Comparison of ENCODE assay signal across 8 mouse cellular contexts in genomic region chr5:21784161-21785052, GRCm38 (mm10). TPM values are rescaled to one million over a fixed set of nuclear protein-coding genes. Genes with fewer than 3 reads are reported as not detected.
DNase-seq lines count a peak whose midpoint lies in the region; ATAC-seq and TF ChIP-seq lines count a peak whose summit lies in the region.

No protein-coding gene starts in this region.

- peaks cover 47% of the 10 kb centered on the region for H3K79me2 ChIP-seq in macrophage (ENCODE audit: inconsistent target)

- peak overlapping the region; percentile 78 for H3K27ac ChIP-seq in kidney, embryonic 15.5 days
- no peak overlapping the region for H3K27ac ChIP-seq in macrophage
- H3K27ac ChIP-seq in stomach, postnatal 0 days (replicated peaks), result peak overlapping the region; percentile 73

- peak; percentile 78; the same call in 1 of the 2 replicates for ATAC-seq in kidney, embryonic 15.5 days (replicated peaks; ENCODE audit: low FRiP score)
- peak; percentile 31 for ATAC-seq in stomach, postnatal 0 days (ENCODE audit: low FRiP score, low TSS enrichment)

- H3K4me2 ChIP-seq in kidney, embryonic 15.5 days, result peak overlapping the region; percentile 91
- peak overlapping the region; percentile 98 for H3K4me2 ChIP-seq in stomach, postnatal 0 days (replicated peaks; ENCODE audit: low read depth)

- peaks cover 45% of the 10 kb centered on the region for H3K36me3 ChIP-seq in kidney, embryonic 15.5 days
- H3K36me3 ChIP-seq in macrophage (ENCODE audit: inconsistent target), result peaks cover 33% of the 10 kb centered on the region
- H3K36me3 ChIP-seq in stomach, postnatal 0 days (ENCODE audit: control insufficient read depth, insufficient read depth, low read length), result peaks cover 14% of the 10 kb centered on the region; the same call in 1 of the 2 replicates

- WGBS in kidney, embryonic 15.5 days, result under 1% methylated on average over 51 of the region's 51 CpGs
- under 1% methylated on average over 51 of the region's 51 CpGs for WGBS in macrophage (ENCODE audit: missing documents)
- WGBS in stomach, postnatal 0 days, result under 1% methylated on average over 51 of the region's 51 CpGs

- H3K4me3 ChIP-seq in kidney, embryonic 15.5 days (replicated peaks), result peak overlapping the region; percentile 99
- H3K4me3 ChIP-seq in macrophage (ENCODE audit: inconsistent target), result peak overlapping the region; percentile 67
- H3K4me3 ChIP-seq in stomach, postnatal 0 days (ENCODE audit: low read depth, low read length), result peak overlapping the region; percentile 95

- H3K4me1 ChIP-seq in kidney, embryonic 15.5 days, result peaks cover 17% of the 10 kb centered on the region
- no peaks in the 10 kb centered on the region for H3K4me1 ChIP-seq in stomach, postnatal 0 days (replicated peaks; ENCODE audit: control insufficient read depth, insufficient read depth)

- H3K9ac ChIP-seq in kidney, embryonic 15.5 days, result peak overlapping the region; percentile 77
- peak overlapping the region; percentile 77 for H3K9ac ChIP-seq in stomach, postnatal 0 days (ENCODE audit: low read length)

- TF ChIP-seq CTCF in stomach, postnatal 0 days (IDR thresholded peaks at IDR 0.05; ENCODE audit: low read depth), result no peak

- H3K9me3 ChIP-seq in kidney, embryonic 15.5 days (replicated peaks), result no peaks in the 10 kb centered on the region
- no peaks in the 10 kb centered on the region for H3K9me3 ChIP-seq in stomach, postnatal 0 days (ENCODE audit: control insufficient read depth, low read length)

- no peak for TF ChIP-seq EP300 in stomach, postnatal 0 days (optimal IDR thresholded peaks at IDR 0.05)

- peak; percentile 11 for DNase-seq in urinary bladder, postnatal 25 days (ENCODE audit: low spot score)
- no peak for DNase-seq in urinary bladder, adult 2 months (ENCODE audit: low spot score)
- DNase-seq in c-Kit-negative CD71-positive TER-119-positive erythroid progenitor cells, embryonic 14.5 days (ENCODE audit: low read depth, low spot score), result peak; percentile 33
- DNase-seq in forelimb bud, embryonic 11.5 days (ENCODE audit: low read depth, low spot score), result peak; percentile 7
- peak; percentile 42 for DNase-seq in stomach, postnatal 0 days (ENCODE audit: low spot score)
- DNase-seq in urinary bladder, postnatal 10 days (ENCODE audit: low spot score), result no peak

- no peaks in the 10 kb centered on the region for H3K27me3 ChIP-seq in kidney, embryonic 15.5 days
- no peaks in the 10 kb centered on the region for H3K27me3 ChIP-seq in stomach, postnatal 0 days (ENCODE audit: control insufficient read depth, insufficient read depth, low read length)

RNA-seq across cellular contexts. Expression of gene Dnajc2, which starts 0.6 kb away (rescaled TPM):
- 15.3 and 18.5 TPM in 2 replicates for polyA plus RNA-seq in urinary bladder, adult 2 months (2012; rRNA removed)
- 75.2 and 77.8 TPM in 2 replicates for polyA plus RNA-seq in kidney, embryonic 15.5 days (2015; fragmentation: Nextera tagmentation; extraction: Ambion mirVana)
- 10 to 100 TPM in 23 of 26 experiments, 1 to 10 TPM in 3; 5.3 to 84.5 (median 39.4) TPM for total RNA-seq in macrophage (2018; cell fraction: chromatin; rRNA removed)
- 10 to 100 TPM; 27.2 to 86.7 (median 54.5) TPM for total RNA-seq in macrophage (2018; cell fraction: cytosol; rRNA removed)
- 10 to 100 TPM in 22 of 26 experiments, 1 to 10 TPM in 4; 9.0 to 57.0 (median 29.3) TPM for total RNA-seq in macrophage (2018; cell fraction: nucleus; rRNA removed)
- 34.1 to 81.4 TPM (median 62.3 TPM) in 3 replicates for polyA plus RNA-seq in macrophage (2018)
- 40.3 and 43.6 TPM in 2 replicates for polyA plus RNA-seq in stomach, postnatal 0 days (2015; fragmentation: Nextera tagmentation; extraction: Ambion mirVana)

RNA-seq across cellular contexts. Expression of gene Psmc2, which starts 0.7 kb away (rescaled TPM):
- 89.3 and 97.7 TPM in 2 replicates for polyA plus RNA-seq in urinary bladder, adult 2 months (2012; rRNA removed)
- 186 and 199 TPM in 2 replicates for polyA plus RNA-seq in kidney, embryonic 15.5 days (2015; fragmentation: Nextera tagmentation; extraction: Ambion mirVana)
- total RNA-seq in macrophage (2018; cell fraction: chromatin; rRNA removed), result 10 to 100 TPM; 12.5 to 53.4 (median 30.9) TPM
- 100 to 1,000 TPM in 13 of 26 experiments, 10 to 100 TPM in 13; 63.4 to 127 (median 95.0) TPM for total RNA-seq in macrophage (2018; cell fraction: cytosol; rRNA removed)
- 10 to 100 TPM; 15.6 to 53.6 (median 35.0) TPM for total RNA-seq in macrophage (2018; cell fraction: nucleus; rRNA removed)
- 85.7 to 124 TPM (median 98.6 TPM) in 3 replicates for polyA plus RNA-seq in macrophage (2018)
- 126 and 127 TPM in 2 replicates for polyA plus RNA-seq in stomach, postnatal 0 days (2015; fragmentation: Nextera tagmentation; extraction: Ambion mirVana)

RNA-seq across cellular contexts. Expression of gene Pmpcb, which starts 47.5 kb away (rescaled TPM):
- 63.3 and 68.0 TPM in 2 replicates for polyA plus RNA-seq in urinary bladder, adult 2 months (2012; rRNA removed)
- 90.5 and 97.7 TPM in 2 replicates for polyA plus RNA-seq in kidney, embryonic 15.5 days (2015; fragmentation: Nextera tagmentation; extraction: Ambion mirVana)
- total RNA-seq in macrophage (2018; cell fraction: chromatin; rRNA removed), result 10 to 100 TPM; 24.0 to 95.9 (median 64.2) TPM
- total RNA-seq in macrophage (2018; cell fraction: cytosol; rRNA removed), result 10 to 100 TPM; 35.5 to 49.2 (median 43.0) TPM
- 10 to 100 TPM; 27.2 to 75.2 (median 48.5) TPM for total RNA-seq in macrophage (2018; cell fraction: nucleus; rRNA removed)
- polyA plus RNA-seq in macrophage (2018), result 44.9 to 107 TPM (median 54.7 TPM) in 3 replicates
- polyA plus RNA-seq in stomach, postnatal 0 days (2015; fragmentation: Nextera tagmentation; extraction: Ambion mirVana), result 53.6 and 56.7 TPM in 2 replicates

Comparison
In these comparisons a context has a peak if more than half of its experiments do, and no peak if none do; other contexts are left out.
1. DNase-seq: peak in urinary bladder, postnatal 25 days (single experiment), c-Kit-negative CD71-positive TER-119-positive erythroid progenitor cells, embryonic 14.5 days (single experiment), forelimb bud, embryonic 11.5 days (single experiment) and stomach, postnatal 0 days (single experiment); none in urinary bladder, adult 2 months (single experiment) and urinary bladder, postnatal 10 days (single experiment).
2. Peak in every context shown above with its lines, with median percentiles within 50 percentile points of each other: H3K4me3 ChIP-seq.